Mouse (Mus musculus): ENCODE data around the gene Taf8. TPM values are rescaled to one million over a fixed set of nuclear protein-coding genes. Genes with fewer than 3 reads are reported as not detected.

The Taf8 gene
- polyA plus RNA-seq, 1 experiment from 2014 or later: 21.4 TPM

- H3K36me3 ChIP-seq (ENCODE audit: insufficient read depth, low read length): no peaks in the 10 kb centered on the region
- no peaks in the 10 kb centered on the region for H3K27me3 ChIP-seq (ENCODE audit: insufficient read depth, low read length)
- TF ChIP-seq CTCF (IDR thresholded peaks at IDR 0.05; ENCODE audit: low read depth): no peak
- 70% methylated on average over 11 of the region's 11 CpGs for WGBS
- no peak overlapping the region for H3K27ac ChIP-seq
- DNase-seq (ENCODE audit: low spot score): no peak
- no peak for ATAC-seq (replicated peaks; ENCODE audit: low FRiP score, low read depth)
- H3K4me1 ChIP-seq (replicated peaks; ENCODE audit: insufficient read depth, low read length): peaks cover 12% of the 10 kb centered on the region
- no peak overlapping the region for H3K9ac ChIP-seq (ENCODE audit: low read depth, low read length)
- H3K4me3 ChIP-seq (replicated peaks; ENCODE audit: low read depth, low read length): no peak overlapping the region
- H3K9me3 ChIP-seq (replicated peaks; ENCODE audit: low read length): no peaks in the 10 kb centered on the region
- no peak overlapping the region for H3K4me2 ChIP-seq (ENCODE audit: low read length)
Measured at GRCm38 (mm10) chr17:47467659-47468058, 34.4 kb downstream of the Taf8 start.

GRCm38 (mm10) chr17:47466284-47466683 lies 35.8 kb downstream of the Taf8 start:
- H3K36me3 ChIP-seq (ENCODE audit: insufficient read depth, low read length): no peaks in the 10 kb centered on the region
- no peaks in the 10 kb centered on the region for H3K9me3 ChIP-seq (replicated peaks; ENCODE audit: low read length)
- H3K27ac ChIP-seq: no peak overlapping the region
- peaks cover 12% of the 10 kb centered on the region for H3K4me1 ChIP-seq (replicated peaks; ENCODE audit: insufficient read depth, low read length)
- TF ChIP-seq CTCF (IDR thresholded peaks at IDR 0.05; ENCODE audit: low read depth): no peak
- H3K4me2 ChIP-seq (ENCODE audit: low read length): no peak overlapping the region
- DNase-seq (ENCODE audit: low spot score): no peak
- no peak overlapping the region for H3K9ac ChIP-seq (ENCODE audit: low read depth, low read length)
- WGBS: 32% methylated on average over 8 of the region's 9 CpGs
- H3K4me3 ChIP-seq (replicated peaks; ENCODE audit: low read depth, low read length): no peak overlapping the region
- no peaks in the 10 kb centered on the region for H3K27me3 ChIP-seq (ENCODE audit: insufficient read depth, low read length)
- no peak for ATAC-seq (replicated peaks; ENCODE audit: low FRiP score, low read depth)

GRCm38 (mm10) chr17:47465016-47465415 lies 37.1 kb downstream of the Taf8 start:
- H3K9ac ChIP-seq (ENCODE audit: low read depth, low read length): no peak overlapping the region
- H3K4me1 ChIP-seq (replicated peaks; ENCODE audit: insufficient read depth, low read length): peaks cover 12% of the 10 kb centered on the region
- no peaks in the 10 kb centered on the region for H3K36me3 ChIP-seq (ENCODE audit: insufficient read depth, low read length)
- no peak for ATAC-seq (replicated peaks; ENCODE audit: low FRiP score, low read depth)
- no peak overlapping the region for H3K27ac ChIP-seq
- no peak for DNase-seq (ENCODE audit: low spot score)
- WGBS: 88% methylated on average over 11 of the region's 11 CpGs
- H3K4me2 ChIP-seq (ENCODE audit: low read length): no peak overlapping the region
- H3K9me3 ChIP-seq (replicated peaks; ENCODE audit: low read length): no peaks in the 10 kb centered on the region
- H3K27me3 ChIP-seq (ENCODE audit: insufficient read depth, low read length): no peaks in the 10 kb centered on the region
- no peak overlapping the region for H3K4me3 ChIP-seq (replicated peaks; ENCODE audit: low read depth, low read length)
- TF ChIP-seq CTCF (IDR thresholded peaks at IDR 0.05; ENCODE audit: low read depth): no peak

- Histone ChIP-seq H3K4me1 (replicated peaks; ENCODE audit: insufficient read depth, low read length) (peaks cover 12% of the 10 kb centered on the region), H3K4me3 (replicated peaks; ENCODE audit: low read depth, low read length) (no peak overlapping the region), H3K4me2 (ENCODE audit: low read length) (no peak overlapping the region; the same call in 1 of the 2 replicates), H3K9me3 (replicated peaks; ENCODE audit: low read length) (no peaks in the 10 kb centered on the region), H3K27ac (peak overlapping the region; percentile 36; the same call in 1 of the 2 replicates), H3K27me3 (ENCODE audit: insufficient read depth, low read length) (no peaks in the 10 kb centered on the region), H3K9ac (ENCODE audit: low read depth, low read length) (no peak overlapping the region), H3K36me3 (ENCODE audit: insufficient read depth, low read length) (no peaks in the 10 kb centered on the region)
- no peak for TF ChIP-seq CTCF (IDR thresholded peaks at IDR 0.05; ENCODE audit: low read depth)
- WGBS: 45% methylated on average over 12 of the region's 12 CpGs
- no peak for DNase-seq (ENCODE audit: low spot score)
- ATAC-seq (replicated peaks; ENCODE audit: low FRiP score, low read depth): no peak
Measured at GRCm38 (mm10) chr17:47464248-47464965, 37.7 kb downstream of the Taf8 start.

- no peaks in the 10 kb centered on the region for H3K9me3 ChIP-seq (replicated peaks; ENCODE audit: low read length)
- 0 out of 2 replicates have a peak overlapping the region, but pooled peaks have one; percentile 8 for H3K27ac ChIP-seq
- no peak overlapping the region for H3K4me3 ChIP-seq (replicated peaks; ENCODE audit: low read depth, low read length)
- TF ChIP-seq CTCF (IDR thresholded peaks at IDR 0.05; ENCODE audit: low read depth): no peak
- no peak overlapping the region for H3K9ac ChIP-seq (ENCODE audit: low read depth, low read length)
- H3K4me1 ChIP-seq (replicated peaks; ENCODE audit: insufficient read depth, low read length): peaks cover 8% of the 10 kb centered on the region; the same call in 1 of the 2 replicates
- no peak for DNase-seq (ENCODE audit: low spot score)
- no peak for ATAC-seq (replicated peaks; ENCODE audit: low FRiP score, low read depth)
- H3K27me3 ChIP-seq (ENCODE audit: insufficient read depth, low read length): no peaks in the 10 kb centered on the region
- H3K4me2 ChIP-seq (ENCODE audit: low read length): no peak overlapping the region
- WGBS: 50% methylated on average over 9 of the region's 9 CpGs
- no peaks in the 10 kb centered on the region for H3K36me3 ChIP-seq (ENCODE audit: insufficient read depth, low read length)
Measured at GRCm38 (mm10) chr17:47462728-47463388, 39.2 kb downstream of the Taf8 start.

- no peak overlapping the region for H3K4me3 ChIP-seq (replicated peaks; ENCODE audit: low read depth, low read length)
- H3K27ac ChIP-seq: no peak overlapping the region
- WGBS: 79% methylated on average over 7 of the region's 7 CpGs
- DNase-seq (ENCODE audit: low spot score) (no peak), ATAC-seq (replicated peaks; ENCODE audit: low FRiP score, low read depth) (no peak)
- no peak overlapping the region for H3K9ac ChIP-seq (ENCODE audit: low read depth, low read length)
- H3K4me1 ChIP-seq (replicated peaks; ENCODE audit: insufficient read depth, low read length): peaks cover 8% of the 10 kb centered on the region; the same call in 1 of the 2 replicates
- H3K9me3 ChIP-seq (replicated peaks; ENCODE audit: low read length): no peaks in the 10 kb centered on the region
- TF ChIP-seq CTCF (IDR thresholded peaks at IDR 0.05; ENCODE audit: low read depth): no peak
- no peak overlapping the region for H3K4me2 ChIP-seq (ENCODE audit: low read length)
- no peaks in the 10 kb centered on the region for H3K36me3 ChIP-seq (ENCODE audit: insufficient read depth, low read length)
- no peaks in the 10 kb centered on the region for H3K27me3 ChIP-seq (ENCODE audit: insufficient read depth, low read length)
Measured at GRCm38 (mm10) chr17:47462209-47462608, 39.9 kb downstream of the Taf8 start.

All from kidney, postnatal 0 days (tissue).